Mouse (Mus musculus) liver, embryonic 15.5 days (tissue): ENCODE measurements around the gene Kmt5b. TPM values are rescaled to one million over a fixed set of nuclear protein-coding genes. Genes with fewer than 3 reads are reported as not detected.

Experiments
- ATAC-seq: fragments of 200-750 bp; cut with Nextera tagmentation; 2 replicates; pipeline ENCODE4 v1.8.0; 2017; ENCODE audit warnings: moderate number of reproducible peaks, mild to moderate bottlenecking, moderate library complexity; ENCODE audit not compliant: insufficient read depth
- H3K27ac ChIP-seq: fragments of 300-500 bp; sonication (generic); replicated peaks from 2 replicates; pipeline ENCODE4 v1.5.1; 2015; ENCODE audit warnings: mild to moderate bottlenecking, inconsistent platforms
- H3K27me3 ChIP-seq: fragments of 300-500 bp; sonication (generic); 2 replicates; pipeline ENCODE4 v1.6.1; 2015; ENCODE audit warnings: mild to moderate bottlenecking, inconsistent platforms
- H3K36me3 ChIP-seq: fragments of 300-500 bp; sonication (generic); replicated peaks from 2 replicates; pipeline ENCODE4 v1.6.1; 2015; ENCODE audit warnings: moderate library complexity, mild to moderate bottlenecking, inconsistent platforms
- H3K4me1 ChIP-seq: fragments of 300-500 bp; sonication (generic); replicated peaks from 2 replicates; pipeline ENCODE4 v1.6.1; 2015; ENCODE audit warnings: inconsistent platforms
- H3K4me2 ChIP-seq: fragments of 300-500 bp; sonication (generic); 2 replicates; pipeline ENCODE4 v1.6.1; 2015; ENCODE audit warnings: moderate library complexity, mild to moderate bottlenecking, inconsistent platforms
- H3K4me3 ChIP-seq: fragments of 300-500 bp; sonication (generic); replicated peaks from 2 replicates; pipeline ENCODE4 v1.5.1; 2015; ENCODE audit warnings: mild to moderate bottlenecking, inconsistent platforms
- H3K9ac ChIP-seq: fragments of 300-500 bp; sonication (generic); 2 replicates; pipeline ENCODE4 v1.6.1; 2015; ENCODE audit warnings: moderate library complexity, mild to moderate bottlenecking, inconsistent platforms
- H3K9me3 ChIP-seq: fragments of 300-500 bp; sonication (generic); replicated peaks from 2 replicates; pipeline ENCODE4 v1.6.1; 2016; ENCODE audit warnings: inconsistent platforms
- WGBS: fragments of 180-500 bp; shearing (Covaris S2); methylation state at CpG from one replicate; pipeline ENCODE4 v1.1.7; 2015; ENCODE audit warnings: mixed read lengths; ENCODE audit not compliant: insufficient replicate concordance; 5-methylcytosine and 5-hydroxymethylcytosine counted together
- polyA plus RNA-seq: library from polyadenylated mRNA; unstranded; fragments of >200 nt; fragmentation: Nextera tagmentation; extraction: Ambion mirVana; gene quantifications from 2 replicates; pipeline ENCODE4 v1.2.1, GENCODE M21; 2015

Kmt5b gene
- polyA plus RNA-seq, 1 experiment from 2014 or later: 6.1 TPM

DNA sequence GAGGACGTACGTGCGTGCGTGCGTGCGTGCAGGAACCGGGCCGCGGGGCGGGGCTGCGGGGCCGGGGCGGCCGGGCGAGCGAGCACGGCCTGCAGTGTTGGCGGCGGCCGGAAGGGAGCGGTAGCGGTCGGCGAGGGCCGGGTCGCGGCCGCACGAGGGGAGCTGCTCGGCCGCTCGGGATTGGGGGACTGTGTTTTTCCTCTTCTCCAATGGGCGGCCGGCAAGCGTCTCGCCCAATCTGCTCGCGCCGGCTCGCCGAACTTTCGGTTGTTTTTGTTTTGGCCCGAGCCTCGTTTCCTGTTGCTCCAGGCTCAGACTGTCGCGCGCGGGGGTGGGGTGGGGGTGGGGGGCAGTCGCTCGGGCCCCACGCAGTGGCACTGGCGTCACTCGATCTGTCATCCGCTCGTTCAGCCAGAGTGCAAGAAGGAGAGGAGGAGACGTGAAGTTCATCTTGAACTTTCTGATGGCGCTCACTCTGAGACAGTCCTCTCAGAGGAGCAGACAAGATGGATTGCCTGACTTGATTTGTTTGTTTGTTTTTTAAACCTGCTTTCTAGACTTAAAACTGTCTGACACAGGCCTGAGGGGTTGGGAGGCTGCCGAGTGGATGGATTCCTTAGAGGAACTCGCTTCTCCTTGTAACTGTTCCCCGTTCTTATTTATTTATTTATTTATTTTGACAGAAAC is 1.6 kb downstream of the Kmt5b start:
- peak overlapping the region; percentile 95 for H3K9ac ChIP-seq
- peak overlapping the region; percentile 99 for H3K4me2 ChIP-seq
- H3K4me3 ChIP-seq: peak overlapping the region; percentile 79
- H3K36me3 ChIP-seq: no peaks in the 10 kb centered on the region
- H3K4me1 ChIP-seq: peaks cover 23% of the 10 kb centered on the region
- ATAC-seq: peak; percentile 94
- peak overlapping the region; percentile 97 for H3K27ac ChIP-seq
- WGBS: under 1% methylated on average over 60 of the region's 60 CpGs
- H3K9me3 ChIP-seq: no peaks in the 10 kb centered on the region
- peaks cover 16% of the 10 kb centered on the region for H3K27me3 ChIP-seq

DNA sequence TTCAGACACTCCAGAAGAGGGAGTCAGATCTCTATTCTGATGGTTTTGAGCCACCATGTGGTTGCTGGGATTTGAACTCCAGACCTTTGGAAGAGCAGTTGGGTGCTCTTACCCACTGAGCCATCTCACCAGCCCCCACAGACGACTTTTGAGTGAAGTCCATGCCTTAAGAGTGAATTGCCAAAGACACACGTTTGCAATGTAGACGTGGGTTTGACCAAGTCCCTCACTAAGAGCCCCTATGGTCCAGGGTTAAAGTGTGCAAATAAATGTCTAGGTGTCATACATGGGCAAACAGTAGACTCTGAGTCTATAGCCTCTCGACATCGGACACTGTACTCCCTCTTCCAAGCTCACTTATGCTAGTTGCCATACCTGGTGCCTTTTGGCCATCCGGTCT is 2.3 kb downstream of the Kmt5b start:
- 75% methylated on average over 6 of the region's 6 CpGs for WGBS
- peak overlapping the region; percentile 95 for H3K9ac ChIP-seq
- H3K27me3 ChIP-seq: peaks cover 13% of the 10 kb centered on the region
- H3K36me3 ChIP-seq: no peaks in the 10 kb centered on the region
- H3K4me1 ChIP-seq: peaks cover 23% of the 10 kb centered on the region
- H3K4me3 ChIP-seq: peak overlapping the region; percentile 79
- peak overlapping the region; percentile 99 for H3K4me2 ChIP-seq
- peak overlapping the region; percentile 97 for H3K27ac ChIP-seq
- H3K9me3 ChIP-seq: no peaks in the 10 kb centered on the region
- ATAC-seq: no peak

DNA sequence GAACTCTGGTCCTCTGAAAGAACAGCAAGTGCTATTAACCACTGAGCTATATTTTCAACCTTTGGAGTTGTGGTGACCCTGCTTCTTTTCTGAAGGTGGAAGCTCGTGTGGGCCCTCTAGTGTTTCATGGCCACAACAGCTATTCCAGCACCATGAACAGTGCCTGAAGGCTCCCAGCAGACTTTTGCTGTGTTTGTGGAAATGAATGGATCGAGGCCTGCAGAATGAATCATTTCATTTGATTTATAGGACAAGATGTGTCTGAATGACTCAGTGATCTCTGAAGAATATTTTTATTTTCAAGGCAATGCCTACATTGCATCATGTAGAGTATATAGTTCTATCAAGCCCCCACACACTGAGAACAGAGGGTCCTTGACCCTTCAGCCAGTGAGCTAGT is 6.9 kb downstream of the Kmt5b start:
- Histone ChIP-seq H3K9me3 (no peaks in the 10 kb centered on the region), H3K4me2 (no peak overlapping the region), H3K4me1 (peaks cover 18% of the 10 kb centered on the region), H3K27ac (no peak overlapping the region), H3K4me3 (no peak overlapping the region), H3K9ac (no peak overlapping the region), H3K27me3 (no peaks in the 10 kb centered on the region), H3K36me3 (no peaks in the 10 kb centered on the region)
- WGBS: 43% methylated on average over 2 of the region's 2 CpGs
- no peak for ATAC-seq

DNA sequence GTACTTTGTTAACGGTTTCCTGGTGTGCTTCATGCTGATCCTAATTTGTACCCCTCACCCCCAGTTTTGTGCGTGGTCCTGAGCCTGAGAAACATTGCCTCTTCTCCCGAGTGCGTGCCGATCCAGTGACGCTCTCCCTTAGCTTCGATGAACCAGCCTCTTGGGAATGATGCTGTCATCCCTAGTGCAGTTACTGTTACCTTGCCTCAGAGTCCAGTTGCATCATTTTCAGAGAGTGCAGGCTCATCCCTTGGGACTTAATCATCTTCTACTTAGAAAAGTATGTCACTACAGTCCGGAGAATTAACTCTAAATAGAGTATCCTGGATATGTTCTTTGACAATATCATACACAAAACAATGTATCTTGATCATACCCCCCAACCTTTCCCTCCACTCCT is 11.5 kb downstream of the Kmt5b start:
- H3K4me1 ChIP-seq: peaks cover 12% of the 10 kb centered on the region; the same call in 1 of the 2 replicates
- no peak overlapping the region for H3K4me3 ChIP-seq
- H3K36me3 ChIP-seq: peaks cover 9% of the 10 kb centered on the region; the same call in 1 of the 2 replicates
- H3K27ac ChIP-seq: no peak overlapping the region
- no peak overlapping the region for H3K4me2 ChIP-seq
- no peak for ATAC-seq
- H3K27me3 ChIP-seq: no peaks in the 10 kb centered on the region
- no peak overlapping the region for H3K9ac ChIP-seq
- WGBS: 78% methylated on average over 8 of the region's 8 CpGs
- no peaks in the 10 kb centered on the region for H3K9me3 ChIP-seq

DNA sequence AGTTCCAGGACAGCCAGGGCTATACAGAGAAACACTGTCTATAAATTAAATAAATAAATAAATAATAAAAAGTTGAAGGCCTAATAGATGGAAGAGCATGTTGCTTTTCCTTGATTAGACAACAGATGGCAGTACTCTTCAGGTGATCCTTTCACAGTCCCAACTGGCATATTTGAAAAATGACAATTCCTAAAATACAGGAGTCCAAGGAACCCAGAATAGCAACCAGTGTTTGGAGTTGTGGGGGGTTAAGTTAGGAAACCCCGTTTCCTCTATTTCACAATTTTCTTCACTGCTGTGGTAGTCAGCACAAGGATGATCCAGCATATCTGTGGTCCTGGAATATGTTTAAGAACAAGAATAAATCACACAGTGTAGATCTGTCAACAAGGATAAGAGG is 22.9 kb downstream of the Kmt5b start:
- no peaks in the 10 kb centered on the region for H3K9me3 ChIP-seq
- H3K36me3 ChIP-seq: peaks cover 31% of the 10 kb centered on the region
- H3K4me3 ChIP-seq: no peak overlapping the region
- ATAC-seq: no peak
- H3K4me2 ChIP-seq: no peak overlapping the region
- H3K9ac ChIP-seq: no peak overlapping the region
- H3K27ac ChIP-seq: no peak overlapping the region
- peaks cover 6% of the 10 kb centered on the region; the same call in 1 of the 2 replicates for H3K4me1 ChIP-seq
- 58% methylated on average over 1 of the region's 1 CpGs for WGBS
- no peaks in the 10 kb centered on the region for H3K27me3 ChIP-seq

DNA sequence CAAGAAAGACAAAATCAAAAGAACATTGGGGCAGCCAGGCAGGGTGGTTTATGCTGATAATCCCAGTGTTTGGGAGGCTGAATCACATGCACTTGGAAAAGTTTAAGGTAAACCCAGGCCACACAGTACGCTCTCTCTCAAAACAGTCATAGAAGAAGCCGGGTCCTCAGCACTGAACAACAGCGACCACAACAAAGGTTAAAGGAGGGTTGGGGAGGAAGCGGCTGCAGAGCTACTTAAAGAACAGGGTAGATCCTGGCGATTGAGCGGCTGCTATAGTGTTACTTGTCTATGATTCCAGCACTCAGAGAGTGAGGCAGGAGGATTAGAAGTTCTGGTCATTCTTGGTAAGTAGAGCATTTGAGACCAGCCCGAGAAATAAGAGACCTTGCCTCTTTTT is 38.3 kb downstream of the Kmt5b start:
- Histone ChIP-seq H3K27ac (no peak overlapping the region), H3K36me3 (peaks cover 79% of the 10 kb centered on the region), H3K9me3 (no peaks in the 10 kb centered on the region), H3K4me2 (no peak overlapping the region), H3K4me3 (no peak overlapping the region), H3K9ac (no peak overlapping the region), H3K4me1 (no peaks in the 10 kb centered on the region), H3K27me3 (no peaks in the 10 kb centered on the region)
- no peak for ATAC-seq
- WGBS: 80% methylated on average over 7 of the region's 7 CpGs

DNA sequence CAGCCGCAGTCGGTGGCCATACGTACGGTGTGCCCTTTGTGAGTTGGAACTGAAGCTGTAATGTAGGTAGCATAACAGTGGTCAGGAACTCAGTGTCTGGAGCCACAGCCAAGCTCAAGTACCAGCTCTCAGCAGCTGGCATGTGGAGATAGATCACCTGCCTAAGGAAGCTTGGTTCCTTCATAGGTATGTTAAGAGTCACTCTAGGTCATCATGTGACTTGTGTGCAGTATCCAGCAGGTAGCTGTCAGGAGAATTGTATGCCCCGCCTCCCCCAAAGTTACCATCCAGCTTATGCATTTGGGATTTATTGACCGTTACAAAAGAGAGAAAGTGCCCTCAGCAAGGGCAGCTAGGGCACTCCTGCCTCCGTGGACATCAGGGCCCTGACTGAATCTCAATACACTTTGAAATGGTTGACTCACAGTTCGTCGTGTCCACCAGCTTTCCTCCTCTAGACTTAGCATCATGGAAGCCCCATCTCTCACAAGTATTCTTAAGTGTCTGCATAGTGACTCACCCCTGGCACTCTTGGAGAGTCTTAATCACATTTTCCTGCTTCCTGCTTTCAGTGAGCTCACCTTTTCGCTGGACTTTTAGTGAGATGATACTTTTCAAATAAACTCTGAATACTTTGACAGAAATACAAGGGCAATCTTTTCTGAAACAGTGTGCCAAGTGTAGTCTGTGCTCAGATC is 43.5 kb downstream of the Kmt5b start:
- ATAC-seq: no peak
- H3K9me3 ChIP-seq: no peaks in the 10 kb centered on the region
- 84% methylated on average over 10 of the region's 10 CpGs for WGBS
- no peak overlapping the region for H3K27ac ChIP-seq
- H3K27me3 ChIP-seq: no peaks in the 10 kb centered on the region
- H3K4me2 ChIP-seq: no peak overlapping the region
- no peak overlapping the region for H3K4me3 ChIP-seq
- no peak overlapping the region for H3K9ac ChIP-seq
- no peaks in the 10 kb centered on the region for H3K4me1 ChIP-seq
- peaks cover 55% of the 10 kb centered on the region for H3K36me3 ChIP-seq

DNA sequence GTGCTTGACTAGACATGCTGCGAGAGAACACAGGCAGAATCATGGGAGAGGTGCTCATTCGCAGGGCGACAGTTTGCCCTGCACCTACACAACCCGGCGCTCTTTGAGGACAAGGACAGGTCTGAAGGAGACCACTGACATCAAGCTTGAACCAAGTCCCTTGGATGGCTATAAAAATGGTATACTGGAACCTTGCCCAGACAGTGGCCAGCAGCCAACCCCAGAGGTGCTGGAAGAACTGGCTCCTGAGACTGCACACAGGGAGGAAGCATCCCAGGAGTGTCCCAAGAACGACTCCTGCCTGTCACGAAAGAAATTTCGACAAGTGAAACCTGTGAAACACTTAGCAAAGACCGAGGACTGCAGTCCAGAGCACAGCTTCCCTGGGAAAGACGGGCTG is 47.2 kb downstream of the Kmt5b start:
- peaks cover 25% of the 10 kb centered on the region for H3K36me3 ChIP-seq
- WGBS: 80% methylated on average over 10 of the region's 10 CpGs
- H3K9ac ChIP-seq: no peak overlapping the region

DNA sequence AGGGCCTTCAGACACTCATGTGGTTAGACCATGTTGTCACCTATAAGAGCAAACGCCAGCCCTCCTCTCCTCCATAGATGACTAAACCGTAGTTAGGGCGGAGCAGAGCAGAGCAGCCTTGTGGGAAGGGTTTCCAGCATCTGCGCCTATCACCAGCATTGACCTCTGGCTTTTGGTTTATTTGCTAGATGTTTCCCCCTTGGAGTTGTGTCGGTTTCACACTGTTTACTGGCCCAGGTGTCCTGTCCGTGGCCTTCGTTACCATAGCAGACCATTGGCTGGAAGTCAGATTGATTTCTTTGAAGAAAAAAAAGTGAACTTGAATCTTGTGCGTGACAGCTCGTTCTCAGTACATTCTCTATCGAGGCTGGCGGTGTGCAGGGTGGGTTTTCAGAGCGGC is 48.6 kb downstream of the Kmt5b start:
- ATAC-seq: peak; percentile 49
- H3K27ac ChIP-seq: no peak overlapping the region

More for the DNA sequence above, 47.2 kb downstream of the Kmt5b start:
- Histone ChIP-seq H3K9me3 (no peaks in the 10 kb centered on the region), H3K27me3 (no peaks in the 10 kb centered on the region), H3K4me2 (no peak overlapping the region), H3K4me1 (0 out of 2 replicates have a peak, but pooled peaks cover 8% of the 10 kb centered on the region), H3K27ac (no peak overlapping the region), H3K4me3 (no peak overlapping the region)
- ATAC-seq: no peak

DNA sequence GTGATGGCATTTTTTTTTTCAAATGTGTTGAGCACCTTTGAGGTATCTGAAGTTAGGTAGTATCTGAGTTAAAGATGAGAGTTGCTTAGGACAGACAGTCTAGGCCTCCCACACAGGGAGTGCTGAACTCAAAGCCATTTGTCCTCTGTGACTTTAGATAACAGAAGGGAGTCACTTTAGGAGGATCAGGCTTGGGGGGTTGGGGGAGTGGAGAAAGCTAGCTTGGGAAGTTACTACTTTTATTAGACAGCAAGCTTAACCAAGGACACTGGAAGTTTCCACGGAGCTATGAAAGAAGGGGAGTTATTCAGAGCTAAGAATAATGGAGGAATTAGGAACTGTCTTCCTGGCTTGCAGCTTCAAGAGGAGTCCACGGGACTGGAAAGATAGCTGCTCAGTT is 51.9 kb downstream of the Kmt5b start:
- H3K27me3 ChIP-seq: no peaks in the 10 kb centered on the region
- H3K4me3 ChIP-seq: no peak overlapping the region
- ATAC-seq: no peak
- no peaks in the 10 kb centered on the region for H3K9me3 ChIP-seq
- H3K27ac ChIP-seq: no peak overlapping the region
- 53% methylated on average over 2 of the region's 2 CpGs for WGBS
- peaks cover 18% of the 10 kb centered on the region for H3K36me3 ChIP-seq
- no peak overlapping the region for H3K9ac ChIP-seq
- H3K4me1 ChIP-seq: peaks cover 19% of the 10 kb centered on the region
- H3K4me2 ChIP-seq: no peak overlapping the region

More for the DNA sequence above, 48.6 kb downstream of the Kmt5b start:
- H3K4me3 ChIP-seq: no peak overlapping the region
- peaks cover 19% of the 10 kb centered on the region for H3K36me3 ChIP-seq
- H3K27me3 ChIP-seq: no peaks in the 10 kb centered on the region
- no peak overlapping the region for H3K9ac ChIP-seq
- H3K9me3 ChIP-seq: no peaks in the 10 kb centered on the region
- peaks cover 17% of the 10 kb centered on the region for H3K4me1 ChIP-seq
- 77% methylated on average over 12 of the region's 12 CpGs for WGBS
- H3K4me2 ChIP-seq: no peak overlapping the region

DNA sequence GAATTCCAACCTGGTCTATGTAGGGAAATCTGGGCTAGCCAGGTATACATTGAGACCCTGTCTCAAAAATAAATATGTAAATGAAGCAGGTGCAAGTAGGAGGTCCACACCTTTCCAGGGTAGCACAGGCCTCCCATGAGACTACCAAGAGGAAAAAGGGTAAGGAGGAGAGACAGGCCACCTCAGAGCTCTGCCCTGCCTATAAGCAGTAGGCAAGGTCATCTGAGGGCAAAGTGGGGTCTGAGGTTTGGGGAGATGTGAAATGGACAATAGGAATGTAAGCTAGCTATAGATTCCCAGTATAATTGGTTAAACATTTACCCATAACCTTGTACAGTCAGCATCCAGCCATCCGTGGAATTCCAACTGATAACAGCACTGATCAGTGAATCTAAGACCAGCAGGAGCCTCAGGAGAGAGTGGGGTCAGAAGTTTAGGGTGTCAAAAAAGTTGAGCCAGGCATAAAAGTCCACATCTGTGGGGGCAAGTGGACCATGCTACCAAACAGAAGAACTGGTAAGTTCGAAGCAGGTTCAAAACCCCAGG is 52.8 kb downstream of the Kmt5b start:
- H3K4me1 ChIP-seq: peaks cover 19% of the 10 kb centered on the region
- H3K9me3 ChIP-seq: no peaks in the 10 kb centered on the region
- WGBS: 57% methylated on average over 2 of the region's 2 CpGs
- no peak overlapping the region for H3K4me2 ChIP-seq
- no peak overlapping the region for H3K27ac ChIP-seq
- peaks cover 9% of the 10 kb centered on the region for H3K36me3 ChIP-seq
- no peak for ATAC-seq
- no peak overlapping the region for H3K9ac ChIP-seq
- H3K4me3 ChIP-seq: no peak overlapping the region
- no peaks in the 10 kb centered on the region for H3K27me3 ChIP-seq
